Mouse (Mus musculus) embryonic facial prominence, embryonic 10.5 days (tissue): ENCODE measurements around the gene Tsr2. TPM values are rescaled to one million over a fixed set of nuclear protein-coding genes. Genes with fewer than 3 reads are reported as not detected.

Source experiments
- polyA plus RNA-seq: library from polyadenylated mRNA; unstranded; fragments of >200 nt; fragmentation: Nextera tagmentation; extraction: Ambion mirVana; gene quantifications from 2 replicates; pipeline ENCODE4 v1.2.1, GENCODE M21; 2016

Tsr2 gene
- polyA plus RNA-seq, 1 experiment from 2014 or later: 58.9 TPM

Other genes with a start within 250 kb of the Tsr2 start
- gene Gnl3l, start 79.2 kb downstream of the Tsr2 start, polyA plus RNA-seq: 39.9 and 42.3 TPM in 2 replicates
- 12.8 and 13.2 TPM in 2 replicates for gene Fgd1, start 50.4 kb downstream of the Tsr2 start, polyA plus RNA-seq
- gene Wnk3, start 101.5 kb upstream of the Tsr2 start, polyA plus RNA-seq: 7.5 and 8.6 TPM in 2 replicates
- 2.7 and 2.8 TPM in 2 replicates for gene Fam120c, start 247.6 kb upstream of the Tsr2 start, polyA plus RNA-seq